Mouse (Mus musculus): ENCODE data around the gene Flrt2.

GRCm38 (mm10) chr12:95700746-95701145, 8.7 kb downstream of the Flrt2 start:
- no peak for TF ChIP-seq TAL1 (IDR thresholded peaks at IDR 0.05; ENCODE audit: low read length)
- TF ChIP-seq GATA1 (IDR thresholded peaks at IDR 0.05; ENCODE audit: low read length) = no peak
